Mouse (Mus musculus): ENCODE results near the gene Ankle2. TPM values are rescaled to one million over a fixed set of nuclear protein-coding genes. Genes with fewer than 3 reads are reported as not detected.

Ankle2 gene
- 36.9 and 39.6 TPM in 2 replicates for polyA plus RNA-seq (2016; fragmentation: Nextera tagmentation; extraction: Ambion mirVana)

- Histone ChIP-seq H3K4me3 (peak within 1 kb of the TSS; percentile 96), H3K9me3 (no peaks in the 10 kb centered on the region)
- WGBS = under 1% methylated on average over 81 of the region's 81 CpGs
These were observed at the start of gene Ankle2 for GRCm38 (mm10) chr5:110230780-110231461. TSS of gene Ankle2 (plus strand) at chr5:110231004.

GRCm38 (mm10) chr5:110181716-110182115, 49.1 kb upstream of the Ankle2 start:
- Histone ChIP-seq H3K27ac (replicated peaks) (no peak overlapping the region), H3K27me3 (no peaks in the 10 kb centered on the region), H3K4me2 (replicated peaks) (no peak overlapping the region), H3K9me3 (no peaks in the 10 kb centered on the region), H3K9ac (replicated peaks) (no peak overlapping the region), H3K36me3 (peaks cover 23% of the 10 kb centered on the region), H3K4me1 (peaks cover 10% of the 10 kb centered on the region), H3K4me3 (no peak overlapping the region)
- ATAC-seq (ENCODE audit: low FRiP score, low read depth) = no peak
- WGBS = 93% methylated on average over 5 of the region's 5 CpGs

More at GRCm38 (mm10) chr5:110230780-110231461, at the start of gene Ankle2:
- Histone ChIP-seq H3K4me1 (peaks cover 22% of the 10 kb centered on the region), H3K4me2 (replicated peaks) (peak within 1 kb of the TSS; percentile 67), H3K27ac (replicated peaks) (peak within 1 kb of the TSS; percentile 96), H3K27me3 (no peaks in the 10 kb centered on the region), H3K9ac (replicated peaks) (peak within 1 kb of the TSS; percentile 96), H3K36me3 (peaks cover 18% of the 10 kb centered on the region)
- peak; percentile 97 for ATAC-seq (ENCODE audit: low FRiP score, low read depth)

- ATAC-seq (ENCODE audit: low FRiP score, low read depth) = no peak
- H3K36me3 ChIP-seq = peaks cover 80% of the 10 kb centered on the region
- no peak overlapping the region for H3K27ac ChIP-seq (replicated peaks)
- H3K9ac ChIP-seq (replicated peaks) = no peak overlapping the region
- H3K4me1 ChIP-seq = no peaks in the 10 kb centered on the region
- H3K27me3 ChIP-seq = no peaks in the 10 kb centered on the region
- no peak overlapping the region for H3K4me2 ChIP-seq (replicated peaks)
- no peaks in the 10 kb centered on the region for H3K9me3 ChIP-seq
- no peak overlapping the region for H3K4me3 ChIP-seq
- WGBS = 86% methylated on average over 10 of the region's 10 CpGs
These were observed 27.5 kb upstream of the Ankle2 start for GRCm38 (mm10) chr5:110203164-110203895.

GRCm38 (mm10) chr5:110204777-110205176, 26.0 kb upstream of the Ankle2 start:
- H3K27me3 ChIP-seq = no peaks in the 10 kb centered on the region
- WGBS = 83% methylated on average over 6 of the region's 6 CpGs
- H3K9ac ChIP-seq (replicated peaks) = no peak overlapping the region
- H3K4me1 ChIP-seq = no peaks in the 10 kb centered on the region
- no peak overlapping the region for H3K4me3 ChIP-seq
- H3K27ac ChIP-seq (replicated peaks) = no peak overlapping the region
- H3K4me2 ChIP-seq (replicated peaks) = no peak overlapping the region
- no peak for ATAC-seq (ENCODE audit: low FRiP score, low read depth)
- no peaks in the 10 kb centered on the region for H3K9me3 ChIP-seq
- H3K36me3 ChIP-seq = peaks cover 93% of the 10 kb centered on the region

GRCm38 (mm10) chr5:110211312-110211711, 19.5 kb upstream of the Ankle2 start:
- Histone ChIP-seq H3K27me3 (no peaks in the 10 kb centered on the region), H3K4me3 (no peak overlapping the region), H3K4me1 (no peaks in the 10 kb centered on the region), H3K9ac (replicated peaks) (no peak overlapping the region), H3K9me3 (no peaks in the 10 kb centered on the region), H3K4me2 (replicated peaks) (no peak overlapping the region), H3K27ac (replicated peaks) (no peak overlapping the region), H3K36me3 (peaks cover 89% of the 10 kb centered on the region)
- 88% methylated on average over 2 of the region's 2 CpGs for WGBS
- no peak for ATAC-seq (ENCODE audit: low FRiP score, low read depth)

GRCm38 (mm10) chr5:110216780-110217179, 14.0 kb upstream of the Ankle2 start:
- 90% methylated on average over 3 of the region's 3 CpGs for WGBS
- no peaks in the 10 kb centered on the region for H3K27me3 ChIP-seq
- H3K4me1 ChIP-seq = no peaks in the 10 kb centered on the region
- no peak for ATAC-seq (ENCODE audit: low FRiP score, low read depth)
- peaks cover 89% of the 10 kb centered on the region for H3K36me3 ChIP-seq
- H3K9ac ChIP-seq (replicated peaks) = no peak overlapping the region
- H3K4me3 ChIP-seq = no peak overlapping the region
- H3K9me3 ChIP-seq = no peaks in the 10 kb centered on the region
- no peak overlapping the region for H3K4me2 ChIP-seq (replicated peaks)
- H3K27ac ChIP-seq (replicated peaks) = no peak overlapping the region

- ATAC-seq (ENCODE audit: low FRiP score, low read depth) = no peak
- no peak overlapping the region for H3K4me2 ChIP-seq (replicated peaks)
These were observed 10.5 kb upstream of the Ankle2 start for GRCm38 (mm10) chr5:110220331-110220730.

GRCm38 (mm10) chr5:110222757-110223156, 8.0 kb upstream of the Ankle2 start:
- H3K4me3 ChIP-seq = no peak overlapping the region
- 87% methylated on average over 6 of the region's 6 CpGs for WGBS
- no peak overlapping the region for H3K9ac ChIP-seq (replicated peaks)
- no peaks in the 10 kb centered on the region for H3K27me3 ChIP-seq
- no peak for ATAC-seq (ENCODE audit: low FRiP score, low read depth)
- H3K27ac ChIP-seq (replicated peaks) = no peak overlapping the region
- peaks cover 64% of the 10 kb centered on the region for H3K36me3 ChIP-seq
- no peaks in the 10 kb centered on the region for H3K4me1 ChIP-seq
- H3K4me2 ChIP-seq (replicated peaks) = no peak overlapping the region
- no peaks in the 10 kb centered on the region for H3K9me3 ChIP-seq

More at GRCm38 (mm10) chr5:110220331-110220730, 10.5 kb upstream of the Ankle2 start:
- Histone ChIP-seq H3K4me3 (no peak overlapping the region), H3K27me3 (no peaks in the 10 kb centered on the region), H3K9me3 (no peaks in the 10 kb centered on the region), H3K36me3 (peaks cover 74% of the 10 kb centered on the region), H3K27ac (replicated peaks) (no peak overlapping the region), H3K9ac (replicated peaks) (no peak overlapping the region), H3K4me1 (no peaks in the 10 kb centered on the region)
- 91% methylated on average over 4 of the region's 4 CpGs for WGBS

- 92% methylated on average over 3 of the region's 3 CpGs for WGBS
- H3K36me3 ChIP-seq = peaks cover 42% of the 10 kb centered on the region
These were observed 5.7 kb upstream of the Ankle2 start for GRCm38 (mm10) chr5:110225056-110225455.

GRCm38 (mm10) chr5:110227336-110227883, 3.4 kb upstream of the Ankle2 start:
- no peak for ATAC-seq (ENCODE audit: low FRiP score, low read depth)
- Histone ChIP-seq H3K4me1 (peaks cover 15% of the 10 kb centered on the region), H3K36me3 (peaks cover 19% of the 10 kb centered on the region), H3K4me2 (replicated peaks) (no peak overlapping the region), H3K4me3 (no peak overlapping the region), H3K27me3 (no peaks in the 10 kb centered on the region), H3K9me3 (no peaks in the 10 kb centered on the region), H3K27ac (replicated peaks) (no peak overlapping the region), H3K9ac (replicated peaks) (no peak overlapping the region)
- 57% methylated on average over 1 of the region's 1 CpGs for WGBS

More at GRCm38 (mm10) chr5:110225056-110225455, 5.7 kb upstream of the Ankle2 start:
- Histone ChIP-seq H3K9me3 (no peaks in the 10 kb centered on the region), H3K9ac (replicated peaks) (no peak overlapping the region), H3K27me3 (no peaks in the 10 kb centered on the region), H3K27ac (replicated peaks) (no peak overlapping the region), H3K4me2 (replicated peaks) (no peak overlapping the region), H3K4me3 (no peak overlapping the region), H3K4me1 (peaks cover 3% of the 10 kb centered on the region)
- no peak for ATAC-seq (ENCODE audit: low FRiP score, low read depth)

- Histone ChIP-seq H3K4me2 (replicated peaks) (peak overlapping the region; percentile 67), H3K9me3 (no peaks in the 10 kb centered on the region), H3K4me1 (peaks cover 22% of the 10 kb centered on the region), H3K27ac (replicated peaks) (peak overlapping the region; percentile 96), H3K27me3 (no peaks in the 10 kb centered on the region), H3K9ac (replicated peaks) (peak overlapping the region; percentile 96), H3K36me3 (peaks cover 16% of the 10 kb centered on the region), H3K4me3 (peak overlapping the region; percentile 96)
- peak; percentile 23; the same call in 1 of the 2 replicates for ATAC-seq (ENCODE audit: low FRiP score, low read depth)
- 8% methylated on average over 8 of the region's 8 CpGs for WGBS
These were observed 414 bp upstream of the Ankle2 start for GRCm38 (mm10) chr5:110230401-110230779.

- Histone ChIP-seq H3K9ac (replicated peaks) (peak overlapping the region; percentile 96), H3K27me3 (no peaks in the 10 kb centered on the region), H3K9me3 (no peaks in the 10 kb centered on the region), H3K4me3 (peak overlapping the region; percentile 96), H3K36me3 (peaks cover 26% of the 10 kb centered on the region), H3K27ac (replicated peaks) (no peak overlapping the region), H3K4me2 (replicated peaks) (peak overlapping the region; percentile 67), H3K4me1 (peaks cover 22% of the 10 kb centered on the region)
- 49% methylated on average over 13 of the region's 13 CpGs for WGBS
- ATAC-seq (ENCODE audit: low FRiP score, low read depth) = no peak
These were observed 834 bp downstream of the Ankle2 start for GRCm38 (mm10) chr5:110231638-110232037.

All from midbrain, embryonic 12.5 days (tissue).